Mouse (Mus musculus): ENCODE measurements at regions not wholly inside any gene's neighbourhood (a gene's known extent, or its start where the extent isn't known, plus 50 kb on each side); places are given as distances from the start of the nearest gene placed in this dataset.

DNA sequence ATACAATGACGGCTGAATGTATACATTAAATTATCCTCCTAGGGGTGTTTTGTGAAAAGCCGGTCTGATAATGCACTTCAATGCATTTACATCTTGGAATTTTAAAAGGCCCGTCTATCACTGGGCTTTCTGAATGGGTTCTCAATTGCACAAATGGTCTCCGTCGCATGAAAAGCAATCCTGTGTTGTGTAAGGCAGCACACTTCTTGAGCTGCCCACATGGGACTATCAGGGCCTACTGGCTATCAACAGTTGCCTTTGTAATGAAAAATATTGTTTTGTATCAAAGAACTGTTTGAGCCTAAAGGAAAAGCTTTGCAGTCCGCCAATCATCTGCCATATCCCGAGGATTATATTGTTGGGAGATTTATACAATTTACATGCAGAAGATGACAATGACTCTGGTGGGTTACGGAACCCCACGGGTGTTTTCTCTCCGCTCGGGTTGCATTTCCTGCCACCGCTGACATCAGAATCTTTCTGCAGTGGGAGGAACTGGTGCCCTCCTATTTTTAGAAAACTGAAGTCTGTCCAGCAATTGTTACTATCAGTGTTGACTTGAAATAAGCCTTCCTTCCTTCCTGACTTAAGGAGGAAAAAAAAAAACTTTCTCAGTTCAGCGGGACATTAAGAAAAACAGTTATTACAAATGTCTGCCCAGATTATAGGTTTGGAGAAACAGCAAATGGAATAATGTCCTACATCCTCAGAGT is 118.7 kb downstream of the Tmem26 start:
- no peak for DNase-seq

DNA sequence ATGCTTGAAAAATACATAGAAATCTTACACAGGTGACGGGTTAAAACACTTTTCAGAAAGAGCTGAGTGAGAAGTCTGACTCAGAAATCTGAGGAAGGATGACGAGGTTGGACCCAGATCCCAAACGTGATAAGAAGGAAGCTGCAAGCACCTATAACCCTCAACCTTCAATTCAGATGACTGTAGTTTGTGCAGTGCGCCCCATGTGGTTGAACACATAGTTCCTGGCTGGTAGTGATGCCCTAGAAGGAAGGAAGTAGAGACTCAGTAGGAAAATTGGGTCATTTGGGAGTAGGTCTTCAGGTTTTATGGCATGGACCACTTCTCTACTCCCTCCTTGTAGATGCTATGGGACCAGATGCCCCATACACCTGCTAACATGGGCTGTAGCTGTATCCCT is 120.6 kb downstream of the Tmem26 start:
- peak in 1 of 2 experiments; percentile 8 for DNase-seq

DNA sequence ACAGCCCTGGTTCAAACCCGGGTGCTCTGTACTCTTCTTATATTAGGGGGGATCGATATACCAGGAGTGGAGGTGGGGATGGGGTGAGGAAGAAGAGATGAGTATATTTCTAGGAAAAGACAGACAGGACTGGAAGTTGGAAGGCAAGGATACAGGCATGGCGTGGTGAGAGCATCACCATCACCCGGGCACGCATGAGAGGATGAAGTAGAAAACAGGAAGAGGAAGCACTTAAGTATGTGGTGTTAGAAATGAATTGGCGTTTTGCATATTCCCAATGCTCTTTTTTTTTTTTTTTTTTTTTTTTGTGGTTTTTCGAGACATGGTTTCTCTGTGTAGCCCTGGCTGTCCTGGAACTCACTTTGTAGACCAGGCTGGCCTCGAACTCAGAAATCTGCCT is 121.2 kb downstream of the Tmem26 start:
- DNase-seq = no peak

DNA sequence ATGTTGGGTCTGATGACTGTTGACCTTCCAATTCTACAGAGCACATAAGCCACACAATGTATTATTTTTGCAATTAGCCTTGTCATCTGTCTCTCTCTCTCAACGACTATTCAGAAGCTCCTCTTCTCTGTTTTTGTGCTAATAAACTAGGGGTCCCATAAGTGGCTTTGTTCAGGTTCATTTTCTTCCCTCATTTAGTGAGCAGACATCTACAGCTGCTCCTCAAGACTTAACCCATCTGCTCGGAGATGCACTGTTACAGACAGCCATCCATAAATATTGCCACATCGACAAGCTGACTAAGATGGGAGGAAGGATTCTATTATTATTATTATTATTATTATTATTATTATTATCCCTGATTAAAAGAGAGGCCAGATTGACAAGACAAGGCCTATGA is 127.7 kb downstream of the Tmem26 start:
- DNase-seq = no peak

DNA sequence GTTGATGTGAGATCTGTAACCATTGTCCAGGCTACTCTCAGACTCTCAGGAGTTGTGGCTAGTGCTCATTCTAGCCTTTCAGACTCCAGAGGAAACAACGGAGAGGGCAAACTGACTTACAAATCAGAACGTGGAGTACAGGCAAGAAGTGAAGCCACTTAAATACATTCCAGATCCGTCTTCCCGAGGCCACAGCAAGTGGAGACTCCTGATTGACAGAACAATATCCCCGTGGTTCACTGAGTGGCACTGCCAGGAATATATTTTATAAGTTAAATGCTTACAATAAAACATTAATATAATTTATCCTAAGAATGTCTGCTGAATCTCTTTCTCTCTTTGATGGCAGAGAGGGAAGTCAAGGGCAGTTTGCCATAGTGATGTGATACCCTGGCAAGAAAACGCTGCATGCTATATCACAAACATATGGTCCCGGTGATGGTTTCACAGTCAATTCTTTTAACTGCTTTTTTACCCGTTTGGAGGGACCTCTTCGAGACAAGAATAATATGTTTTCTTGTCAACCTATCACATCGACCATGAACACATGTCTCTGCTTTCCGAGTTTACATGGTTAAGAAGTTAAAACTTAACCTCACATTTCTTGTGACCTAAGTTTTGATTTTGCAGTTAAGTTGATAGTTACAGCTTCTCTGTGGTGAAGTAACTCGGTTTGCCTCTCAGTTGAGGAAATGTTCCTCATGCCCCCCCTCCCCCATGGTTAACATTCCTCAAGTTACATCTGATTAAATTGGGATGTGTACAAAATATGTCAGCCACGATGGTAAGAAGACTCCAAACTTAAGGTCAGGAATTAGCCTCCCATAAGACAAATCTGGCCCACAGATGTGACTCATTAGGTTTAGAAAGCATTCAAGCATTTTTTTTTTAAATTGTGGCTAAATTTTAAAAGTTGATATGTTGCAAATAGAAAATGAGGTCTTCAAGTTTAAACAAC is 132.8 kb downstream of the Tmem26 start:
- no peak for DNase-seq

DNA sequence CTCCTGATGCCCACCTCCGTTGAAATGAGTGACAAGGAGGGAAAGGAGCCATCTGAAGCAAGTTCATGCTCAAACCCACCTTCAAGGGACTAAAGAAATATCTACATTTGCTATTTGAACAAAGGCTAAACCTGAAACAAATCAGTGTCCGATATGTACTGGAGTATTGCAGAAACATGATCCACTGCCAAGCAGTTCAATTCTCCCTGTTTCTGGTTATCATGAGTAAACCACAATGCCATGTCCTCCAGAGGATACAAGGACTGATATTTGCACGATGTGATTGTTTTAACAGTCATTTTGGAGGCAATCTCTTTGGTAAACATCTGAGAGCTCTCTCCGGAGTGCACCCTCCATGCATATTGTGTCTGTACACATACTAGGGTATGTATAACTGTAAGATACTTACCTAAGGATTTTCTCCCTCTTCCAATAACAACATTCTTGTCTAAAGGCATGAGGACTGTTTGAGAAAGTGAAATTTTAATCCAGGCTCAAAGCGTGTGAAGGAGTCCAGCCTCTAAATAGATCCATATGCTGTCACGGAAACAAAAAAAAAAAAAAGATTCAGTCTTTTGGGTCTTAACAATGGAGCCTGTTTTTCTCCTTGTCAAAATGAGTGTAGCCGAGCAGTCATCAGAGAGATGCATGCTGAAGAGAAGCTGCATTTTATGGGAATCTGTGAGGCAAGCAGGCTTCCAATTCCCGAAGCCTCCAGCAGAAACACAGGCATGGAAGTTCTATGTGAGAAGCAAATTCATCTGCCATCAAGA is 141.3 kb downstream of the Tmem26 start:
- no peak for DNase-seq

DNA sequence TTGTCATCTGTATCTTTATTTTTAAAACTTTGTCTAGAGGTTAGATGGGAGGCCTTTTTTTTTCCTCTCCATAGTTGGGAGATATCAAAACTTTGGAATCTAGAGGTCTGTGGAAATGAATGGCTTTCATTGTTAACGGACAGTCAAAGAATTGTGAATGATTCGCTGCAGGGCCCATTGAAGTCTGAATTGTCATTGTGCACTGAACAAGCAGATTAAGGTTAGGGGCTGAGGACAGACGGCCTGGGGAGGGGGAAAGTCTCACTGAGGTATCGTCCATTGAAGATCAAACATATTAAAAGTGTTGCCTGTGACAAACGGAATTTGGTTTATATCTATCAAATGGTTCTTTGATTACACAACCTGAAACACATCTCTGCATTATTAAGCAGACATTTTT is 142.3 kb downstream of the Tmem26 start:
- no peak for DNase-seq

DNA sequence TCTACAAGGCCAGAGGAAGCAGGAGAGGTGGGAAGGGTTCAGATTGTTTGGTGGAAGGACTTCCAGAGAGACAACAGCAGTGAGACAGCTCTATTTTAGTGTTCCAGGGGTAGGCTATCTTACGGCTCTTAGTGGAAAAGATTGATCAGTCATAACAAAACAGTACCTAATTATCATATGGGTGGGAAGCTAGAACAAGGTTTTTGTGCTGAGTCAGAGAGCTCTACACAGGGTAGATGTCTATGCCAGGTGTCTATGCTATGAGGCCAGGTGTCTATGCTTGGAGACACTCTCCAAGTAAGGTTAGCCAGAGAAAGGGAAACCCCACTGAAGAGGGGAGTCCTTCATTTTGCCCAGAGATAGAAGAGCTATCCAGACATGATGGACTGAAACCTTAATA is 143.9 kb downstream of the Tmem26 start:
- DNase-seq = no peak

DNA sequence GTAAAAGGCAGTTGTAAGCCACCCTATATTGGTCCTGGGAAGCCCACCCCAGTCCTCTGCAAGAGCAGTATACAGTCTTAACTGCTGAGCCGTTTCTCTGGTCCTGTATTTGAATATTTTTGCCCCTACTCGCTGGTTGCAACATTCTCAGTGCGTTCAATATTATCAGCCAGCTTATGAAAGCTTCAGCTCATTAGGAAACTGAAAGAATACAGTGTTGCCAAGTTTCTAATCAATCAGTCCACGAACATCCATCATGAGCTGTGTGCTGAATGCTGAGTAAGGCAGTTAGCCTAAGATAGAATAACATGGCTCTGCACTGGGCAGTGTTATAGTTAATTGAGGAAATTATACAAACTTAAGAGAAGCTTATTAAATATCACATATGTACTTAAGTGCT is 148.7 kb downstream of the Tmem26 start:
- no peak for DNase-seq

DNA sequence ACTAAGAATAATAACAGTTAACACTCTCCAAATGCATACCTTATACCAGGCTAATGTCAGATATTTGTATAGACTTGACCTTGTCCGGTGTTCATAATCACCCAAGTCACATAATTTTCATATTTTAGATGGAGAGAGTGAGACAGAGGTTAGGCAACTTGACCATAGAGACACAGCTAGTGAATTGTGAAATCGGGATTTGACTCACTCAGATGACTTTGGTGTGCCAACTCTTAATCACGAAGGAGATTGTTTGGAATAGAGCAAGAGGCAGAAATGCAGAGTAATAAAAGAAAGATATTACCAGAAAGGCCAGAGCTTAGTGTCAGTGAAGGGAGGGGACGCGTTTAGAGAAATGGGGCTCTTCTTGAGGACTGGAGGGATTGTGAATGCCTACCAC is 152.2 kb downstream of the Tmem26 start:
- no peak for DNase-seq

DNA sequence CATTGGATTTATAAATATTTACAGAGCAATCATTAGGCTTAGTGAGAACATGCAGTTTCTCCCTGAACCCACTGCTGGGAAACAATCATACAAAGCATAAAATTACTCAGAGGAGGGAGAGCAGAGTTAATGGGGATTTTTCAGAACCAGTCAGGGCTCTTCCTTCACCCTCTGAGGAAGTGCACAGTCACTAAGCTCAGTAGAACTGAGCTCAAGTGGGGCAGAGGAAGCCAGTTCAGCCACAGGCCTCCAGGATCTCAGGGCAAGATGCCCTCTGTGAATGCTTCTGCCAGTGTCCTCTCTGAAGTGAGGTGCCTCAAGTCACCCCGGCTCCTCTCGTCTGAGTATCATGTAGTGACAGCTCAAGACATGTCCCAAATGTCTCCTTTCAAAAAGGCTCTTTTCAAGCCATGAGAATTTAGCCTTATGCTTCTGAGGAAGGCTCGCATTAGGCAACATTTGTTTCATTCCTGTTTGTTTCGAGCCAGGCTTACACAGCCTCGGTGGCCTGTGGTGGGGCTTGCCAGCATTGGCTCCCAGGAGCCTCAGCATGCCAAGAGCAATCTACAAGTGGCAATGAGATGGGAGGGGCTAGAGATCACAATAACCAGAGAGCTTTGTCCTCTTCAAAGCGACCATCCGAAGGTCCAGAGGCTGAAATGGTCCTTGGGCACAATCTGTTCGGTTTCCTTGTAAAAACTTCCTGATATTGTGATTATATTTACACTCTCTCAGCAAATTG is 169.8 kb downstream of the Tmem26 start:
- no peak for DNase-seq

DNA sequence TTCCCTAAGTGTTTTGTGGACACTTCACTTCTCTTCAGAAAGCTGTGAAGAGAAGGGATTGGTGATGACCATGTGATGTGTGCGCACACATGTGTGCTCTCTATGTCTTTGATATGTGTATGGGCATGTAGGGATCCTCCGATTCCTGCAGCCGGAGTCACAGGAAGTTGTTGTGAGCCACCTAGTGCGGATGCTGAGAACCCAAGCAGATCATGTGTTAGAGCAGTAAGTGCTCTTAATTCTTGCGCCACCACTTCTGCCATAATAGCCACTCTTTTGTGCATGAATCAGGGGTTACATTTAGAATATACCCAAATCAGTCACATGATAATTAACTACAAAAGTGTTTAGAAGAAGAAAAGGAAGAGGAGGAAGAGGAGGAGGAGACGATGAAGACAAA is 170.7 kb downstream of the Tmem26 start:
- DNase-seq = no peak

DNA sequence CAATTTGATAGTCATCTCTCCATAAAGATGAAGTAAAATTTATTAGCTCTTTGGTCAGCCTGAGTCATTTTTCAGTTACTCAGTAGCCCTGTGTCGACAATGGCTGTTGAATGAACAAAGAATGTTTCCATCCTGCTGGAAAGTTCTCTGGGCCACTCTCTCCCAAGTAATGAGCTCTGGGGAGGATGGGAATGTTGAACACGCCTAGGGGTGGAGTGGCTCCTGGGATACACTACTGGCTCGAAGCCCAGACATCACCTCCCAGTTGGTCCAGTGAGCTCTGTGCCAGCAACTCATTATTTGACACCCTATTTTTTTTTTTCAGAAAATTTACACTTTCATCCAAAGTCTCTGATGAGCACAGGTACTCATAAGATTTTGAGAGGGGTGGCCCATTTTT is 174.1 kb downstream of the Tmem26 start:
- DNase-seq = no peak

DNA sequence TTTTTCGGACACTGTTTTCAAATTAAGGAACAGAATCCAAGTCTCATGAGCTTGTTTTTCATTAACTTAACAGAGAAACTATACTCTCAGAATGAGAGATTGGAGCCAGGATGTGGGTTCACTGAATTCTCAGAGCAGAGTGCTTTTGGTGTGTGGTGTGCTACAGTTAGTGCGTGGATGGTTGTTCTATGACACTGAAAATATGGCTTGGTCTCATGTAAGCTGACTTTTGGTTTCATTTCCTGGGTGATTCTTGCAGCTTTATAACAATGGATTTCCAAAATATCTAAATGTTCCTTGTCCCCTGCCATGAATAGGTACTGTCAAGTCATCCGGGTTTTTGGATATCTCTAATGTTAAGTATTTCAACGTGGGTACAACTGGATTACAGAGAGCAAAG is 177.7 kb downstream of the Tmem26 start:
- DNase-seq = no peak

DNA sequence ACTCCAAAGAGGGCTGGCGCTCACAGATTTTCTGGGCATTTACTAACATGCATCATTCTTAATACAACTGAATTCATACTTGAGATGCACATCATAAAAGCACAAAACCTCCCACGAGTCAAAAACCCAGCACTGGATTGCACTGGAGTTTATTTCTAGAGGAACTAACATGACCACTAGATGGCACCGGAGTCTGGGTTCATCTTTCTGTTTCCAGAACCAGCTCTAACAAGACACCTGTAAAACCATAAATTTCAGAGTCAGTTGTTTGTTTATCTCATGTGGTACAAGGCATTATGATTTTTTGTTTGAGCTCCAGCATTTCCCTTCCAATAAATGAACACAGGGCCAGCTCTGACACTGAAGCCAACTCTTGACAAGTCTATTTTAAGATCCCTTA is 179.2 kb downstream of the Tmem26 start:
- peak in 1 of 2 experiments; percentile 4 for DNase-seq

DNA sequence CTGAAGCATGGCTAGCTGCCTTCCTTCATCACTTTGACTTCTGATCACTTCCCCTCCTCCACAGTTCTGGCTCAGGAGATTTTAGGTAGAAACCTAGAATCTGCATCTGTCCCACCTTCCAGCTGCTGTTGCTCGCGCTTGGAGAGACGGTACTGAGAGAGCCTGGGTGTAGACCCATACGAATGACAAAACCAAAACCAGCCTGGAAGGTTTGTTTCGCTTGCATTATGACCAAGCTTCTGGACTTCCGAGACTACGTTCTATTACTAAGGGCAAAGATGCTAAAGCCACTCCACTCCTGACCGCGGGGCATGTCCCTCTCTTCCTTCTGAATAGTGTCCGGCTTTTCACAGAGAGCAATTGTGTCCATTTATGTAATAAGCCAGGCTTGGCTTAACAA is 180.9 kb downstream of the Tmem26 start:
- no peak for DNase-seq

DNA sequence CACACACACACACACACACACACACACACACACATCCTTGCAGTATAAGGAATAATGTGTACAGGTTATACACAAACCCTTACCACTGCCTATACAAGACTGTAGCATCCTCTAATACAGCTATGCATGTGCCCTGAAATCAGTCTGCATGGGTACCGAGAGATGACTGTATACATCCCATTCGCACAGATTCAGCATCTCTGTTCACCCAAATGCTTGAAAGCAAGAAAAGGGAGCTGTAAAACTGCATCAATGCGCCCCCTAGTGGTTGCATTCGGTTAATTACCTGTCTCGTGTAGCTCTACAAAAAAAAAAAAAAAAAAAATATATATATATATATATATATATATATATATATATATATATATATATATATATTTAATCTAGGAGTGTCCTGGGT is 184.8 kb downstream of the Tmem26 start:
- peak in 1 of 2 experiments; percentile 63 for DNase-seq

DNA sequence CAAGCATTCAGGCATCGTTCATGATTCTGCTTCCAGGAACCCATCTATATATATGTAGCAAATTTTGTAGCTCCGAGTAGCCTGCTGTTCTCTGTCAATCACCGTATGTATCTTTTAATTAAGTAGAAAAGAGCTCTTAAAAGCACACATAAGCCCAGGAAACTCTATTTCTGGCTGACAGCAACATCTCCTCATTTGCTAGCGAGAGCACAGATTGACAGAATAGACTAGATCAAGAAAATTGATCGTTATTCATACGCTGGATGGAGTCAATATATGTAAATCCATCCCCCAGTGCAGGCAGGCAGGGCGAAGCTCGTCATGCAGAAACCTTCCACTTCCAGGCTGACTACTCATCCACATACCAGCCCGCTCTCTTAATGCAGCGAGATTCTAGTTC is 185.6 kb downstream of the Tmem26 start:
- no peak for DNase-seq

DNA sequence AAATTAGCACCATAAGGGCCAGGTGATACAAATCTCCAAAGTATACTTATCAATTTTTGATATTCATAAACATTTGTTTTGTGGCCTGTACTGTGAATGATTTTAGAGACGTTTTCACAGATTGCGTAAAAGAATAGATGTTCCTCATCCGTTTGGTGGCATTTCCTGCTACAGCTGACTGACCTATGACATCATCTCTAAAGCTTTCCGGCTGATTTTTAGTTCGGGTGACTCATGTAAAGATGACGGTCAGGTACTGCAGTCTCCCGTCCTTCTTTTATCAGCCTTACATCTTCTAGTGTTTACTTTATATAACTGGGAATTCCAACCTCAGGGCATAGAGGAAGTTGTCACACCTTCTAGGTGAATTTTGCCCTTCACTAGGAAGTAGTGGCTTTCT is 192.7 kb downstream of the Tmem26 start:
- DNase-seq = no peak

DNA sequence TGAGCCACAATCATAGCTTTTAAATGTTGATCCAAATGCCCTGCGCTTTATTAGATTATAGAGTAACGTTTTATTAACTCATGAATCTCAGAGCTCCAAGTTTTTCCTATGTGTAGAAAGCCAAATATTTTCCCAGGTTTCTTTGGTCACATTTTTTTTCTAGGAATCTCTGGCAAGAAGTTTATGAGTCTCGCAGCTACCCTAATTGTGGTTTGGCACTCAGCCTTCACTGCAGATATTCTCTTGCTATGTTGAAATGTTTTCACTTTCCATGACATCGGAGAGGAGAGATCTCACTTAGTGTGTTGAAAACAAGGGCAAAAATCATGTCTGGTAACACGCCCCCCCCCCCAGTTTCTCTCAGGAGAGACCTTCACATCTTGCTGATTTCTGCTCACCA is 212.4 kb downstream of the Tmem26 start:
- no peak for DNase-seq

DNA sequence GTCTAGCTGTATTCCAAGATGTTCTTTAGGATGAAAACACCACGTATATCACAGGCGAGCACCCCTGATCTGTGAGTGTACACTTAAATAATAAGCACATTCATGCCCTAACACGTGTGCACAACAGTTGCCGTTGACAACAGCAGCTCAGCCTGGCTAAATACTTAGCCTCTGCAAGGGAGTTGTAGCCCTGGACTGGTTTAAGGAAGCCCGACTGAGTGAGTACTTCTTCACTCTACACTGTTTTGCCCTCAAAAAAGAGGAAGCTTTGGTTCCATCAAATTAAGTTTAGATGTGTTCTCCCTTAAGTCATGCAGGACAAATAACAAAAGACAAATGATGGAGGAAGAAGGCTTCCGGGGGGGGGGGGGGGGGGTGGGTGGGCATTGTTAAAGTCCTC is 208.0 kb upstream of the Rhobtb1 start:
- no peak for DNase-seq

DNA sequence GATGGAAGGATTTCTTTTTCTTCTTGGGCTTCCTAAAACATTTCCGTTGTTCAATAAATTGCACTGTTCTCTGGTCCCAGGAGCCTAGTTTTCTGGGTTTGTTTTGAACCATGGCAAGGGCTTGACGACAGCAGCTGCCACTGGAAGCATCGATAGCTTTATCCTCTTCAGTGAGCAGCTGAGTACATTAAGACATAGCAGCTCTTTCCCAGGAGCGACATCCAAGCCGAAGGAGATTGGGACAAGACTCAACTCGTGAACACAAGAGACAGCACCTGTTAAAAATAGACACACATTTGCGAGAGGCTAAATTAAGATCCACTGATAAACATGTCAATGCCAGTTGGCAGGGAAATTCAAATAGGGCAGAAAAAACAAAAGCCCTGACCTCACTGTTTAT is 194.7 kb upstream of the Rhobtb1 start:
- DNase-seq = no peak

DNA sequence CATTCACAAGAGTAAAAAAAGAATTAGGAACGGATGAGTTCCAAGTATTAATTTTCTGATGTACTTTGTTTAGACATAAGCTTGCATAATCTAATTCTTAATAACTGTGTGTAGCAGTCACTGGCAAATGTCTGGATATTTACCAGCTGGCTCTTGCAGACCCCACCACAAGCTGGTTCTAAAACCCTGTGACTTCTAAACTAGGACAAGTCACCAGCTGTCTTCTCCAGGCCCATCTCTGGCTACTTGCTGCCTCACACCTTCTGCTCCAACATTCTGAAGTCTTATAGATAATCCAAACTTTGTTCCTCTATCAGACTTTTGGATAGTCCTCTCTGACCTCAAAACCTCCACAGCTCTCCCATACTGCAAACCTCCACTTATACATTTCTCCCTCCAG is 189.9 kb upstream of the Rhobtb1 start:
- no peak for DNase-seq

All from spleen, adult 18-20 months (tissue).